Mouse (Mus musculus) kidney, adult 2 months (tissue): ENCODE measurements around the gene Slc6a19. TPM values are rescaled to one million over a fixed set of nuclear protein-coding genes. Genes with fewer than 3 reads are reported as not detected.
"Not testable (repeated sequence)": the region's sequence is repeated elsewhere in the genome, so short reads cannot be mapped to it uniquely, and the experiment has no call there.

Experiments used
- DNase-seq: peaks from one replicate; pipeline ENCODE4 v3.0.0; 2021
- H3K27ac ChIP-seq: fragments of 200-500 bp; 2 replicates; pipeline ENCODE4 v1.5.1; 2012; ENCODE audit warnings: low read depth, low read length, control low read depth, inconsistent platforms; ENCODE audit not compliant: insufficient read depth
- H3K27me3 ChIP-seq: fragments of 200-500 bp; replicated peaks from 2 replicates; pipeline ENCODE4 v1.6.1; 2012; ENCODE audit warnings: mild to moderate bottlenecking, moderate library complexity, low read length, inconsistent platforms; ENCODE audit not compliant: control insufficient read depth, insufficient read depth
- H3K36me3 ChIP-seq: fragments of 200-500 bp; 2 replicates; pipeline ENCODE4 v1.6.1; 2012; ENCODE audit warnings: mild to moderate bottlenecking, moderate library complexity, low read length, inconsistent platforms; ENCODE audit not compliant: control insufficient read depth, insufficient read depth
- H3K4me1 ChIP-seq: fragments of 200-500 bp; 2 replicates; pipeline ENCODE4 v1.6.1; 2011; ENCODE audit warnings: low read length; ENCODE audit not compliant: control insufficient read depth, insufficient read depth
- H3K4me3 ChIP-seq: fragments of 200-500 bp; 2 replicates; pipeline ENCODE4 v1.5.1; 2011; ENCODE audit warnings: mild to moderate bottlenecking, low read depth, low read length, control low read depth; ENCODE audit not compliant: insufficient read depth
- CTCF ChIP-seq: fragments of 200-500 bp; conservative IDR thresholded peaks from 2 replicates; pipeline ENCODE4 v1.5.1; 2011; ENCODE audit warnings: low read depth, mild to moderate bottlenecking, control low read depth, low read length, moderate library complexity, mixed read lengths; ENCODE audit not compliant: insufficient read depth, insufficient read length
- POLR2A ChIP-seq: fragments of 200-500 bp; IDR thresholded peaks from one replicate; pipeline ENCODE4 v1.6.1; 2011; ENCODE audit warnings: low read depth, low read length, control low read depth
- WGBS: fragments of 180-500 bp; shearing (Covaris S2); methylation state at CpG from one replicate; pipeline ENCODE4 v1.1.7; 2018; 5-methylcytosine and 5-hydroxymethylcytosine counted together
- polyA plus RNA-seq: library from polyadenylated mRNA; depleted of rRNA; stranded (reverse); fragments of >200 nt; gene quantifications from 2 replicates; pipeline ENCODE4 v1.2.3, GENCODE M21; 2012

The Slc6a19 gene
- polyA plus RNA-seq, 1 experiment = 884 TPM

- Histone ChIP-seq H3K27ac (peak overlapping the region; percentile 32; the same call in 1 of the 2 replicates), H3K4me1 (peaks cover 21% of the 10 kb centered on the region), H3K36me3 (no peaks in the 10 kb centered on the region), H3K27me3 (no peaks in the 10 kb centered on the region), H3K4me3 (no peak overlapping the region)
- WGBS = 66% methylated on average over 4 of the region's 4 CpGs
- TF ChIP-seq POLR2A (no peak), CTCF (no peak)
- no peak for DNase-seq
Observed at GRCm38 (mm10) chr13:73713204-73713603, 8.5 kb upstream of the Slc6a19 start.

GRCm38 (mm10) chr13:73712228-73712627 is 7.6 kb upstream of the Slc6a19 start:
- Histone ChIP-seq H3K27ac (peak overlapping the region; percentile 86; the same call in 1 of the 2 replicates), H3K4me3 (no peak overlapping the region), H3K4me1 (peaks cover 21% of the 10 kb centered on the region), H3K27me3 (no peaks in the 10 kb centered on the region), H3K36me3 (no peaks in the 10 kb centered on the region)
- DNase-seq = no peak
- TF ChIP-seq POLR2A = no peak
- TF ChIP-seq CTCF = no peak
- WGBS = 67% methylated on average over 3 of the region's 3 CpGs

GRCm38 (mm10) chr13:73711803-73712202 is 7.1 kb upstream of the Slc6a19 start:
- Histone ChIP-seq H3K4me1 (peaks cover 21% of the 10 kb centered on the region), H3K27me3 (no peaks in the 10 kb centered on the region), H3K27ac (peak overlapping the region; percentile 86; the same call in 1 of the 2 replicates), H3K36me3 (no peaks in the 10 kb centered on the region), H3K4me3 (no peak overlapping the region)
- 54% methylated on average over 5 of the region's 5 CpGs for WGBS
- peak; percentile 52 for DNase-seq
- no peak for TF ChIP-seq POLR2A
- no peak for TF ChIP-seq CTCF

- no peak overlapping the region for H3K4me3 ChIP-seq
- peak overlapping the region; percentile 86 for H3K27ac ChIP-seq
- no peak for TF ChIP-seq CTCF
- TF ChIP-seq POLR2A = no peak
- H3K36me3 ChIP-seq = no peaks in the 10 kb centered on the region
- DNase-seq = peak; percentile 86
- H3K27me3 ChIP-seq = no peaks in the 10 kb centered on the region
- 40% methylated on average over 5 of the region's 5 CpGs for WGBS
- peaks cover 21% of the 10 kb centered on the region for H3K4me1 ChIP-seq
Observed at GRCm38 (mm10) chr13:73711221-73711620, 6.6 kb upstream of the Slc6a19 start.

GRCm38 (mm10) chr13:73709491-73709890 is 4.8 kb upstream of the Slc6a19 start:
- H3K4me3 ChIP-seq = no peak overlapping the region
- no peaks in the 10 kb centered on the region for H3K36me3 ChIP-seq
- peak overlapping the region; percentile 45; the same call in 1 of the 2 replicates for H3K27ac ChIP-seq
- DNase-seq = peak; percentile 84
- peaks cover 21% of the 10 kb centered on the region for H3K4me1 ChIP-seq
- WGBS = 32% methylated on average over 6 of the region's 6 CpGs
- TF ChIP-seq CTCF = no peak
- TF ChIP-seq POLR2A = no peak
- H3K27me3 ChIP-seq = no peaks in the 10 kb centered on the region

- DNase-seq, H3K4me1 ChIP-seq, H3K27ac ChIP-seq: not testable (repeated sequence)
Observed at GRCm38 (mm10) chr13:73703486-73703885, 1.2 kb downstream of the Slc6a19 start.

GRCm38 (mm10) chr13:73702776-73703175 is 1.9 kb downstream of the Slc6a19 start:
- no peak for DNase-seq
- Histone ChIP-seq H3K27me3 (no peaks in the 10 kb centered on the region), H3K36me3 (no peaks in the 10 kb centered on the region), H3K4me3 (no peak overlapping the region), H3K27ac (no peak overlapping the region), H3K4me1 (no peaks in the 10 kb centered on the region; the same call in 1 of the 2 replicates)
- TF ChIP-seq POLR2A (no peak), CTCF (no peak)
- 80% methylated on average over 4 of the region's 4 CpGs for WGBS

More at GRCm38 (mm10) chr13:73703486-73703885, 1.2 kb downstream of the Slc6a19 start:
- 77% methylated on average over 4 of the region's 4 CpGs for WGBS
- H3K36me3 ChIP-seq, H3K4me3 ChIP-seq, H3K27me3 ChIP-seq: not testable (repeated sequence)
